Mouse (Mus musculus) cerebellum, adult 18-20 months (tissue): ENCODE measurements around the gene Bloc1s4.
A peak's percentile ranks its signal among the peaks of the same experiment; 100 is the strongest.

Experiments used
- DNase-seq, 2 experiments: peaks; one replicate each; pipeline ENCODE4 v3.0.0; 2021

The Bloc1s4 gene

GRCm38 (mm10) chr5:36738799-36739615, 9.4 kb downstream of the Bloc1s4 start:
- DNase-seq, result peak; percentile 89 to 95

GRCm38 (mm10) chr5:36737765-36738164, 10.7 kb downstream of the Bloc1s4 start:
- peak in 1 of 2 experiments; percentile 3 for DNase-seq

GRCm38 (mm10) chr5:36736009-36736408, 12.4 kb downstream of the Bloc1s4 start:
- DNase-seq, result no peak

GRCm38 (mm10) chr5:36735106-36735505, 13.3 kb downstream of the Bloc1s4 start:
- no peak for DNase-seq

- DNase-seq, result no peak
These were observed 15.0 kb downstream of the Bloc1s4 start for GRCm38 (mm10) chr5:36733405-36733804.

- peak in 1 of 2 experiments; percentile 19 for DNase-seq
These were observed 16.4 kb downstream of the Bloc1s4 start for GRCm38 (mm10) chr5:36731901-36732652.

GRCm38 (mm10) chr5:36730689-36731088, 17.8 kb downstream of the Bloc1s4 start:
- peak in 1 of 2 experiments; percentile 36 for DNase-seq

GRCm38 (mm10) chr5:36729923-36730322, 18.5 kb downstream of the Bloc1s4 start:
- DNase-seq, result no peak

- DNase-seq, result peak in 1 of 2 experiments; percentile 31
These were observed 19.4 kb downstream of the Bloc1s4 start for GRCm38 (mm10) chr5:36729086-36729473.

- peak in 1 of 2 experiments; percentile 9 for DNase-seq
These were observed 19.9 kb downstream of the Bloc1s4 start for GRCm38 (mm10) chr5:36728403-36729085.

- peak; percentile 84 to 86 for DNase-seq
These were observed 20.7 kb downstream of the Bloc1s4 start for GRCm38 (mm10) chr5:36727776-36728175.

GRCm38 (mm10) chr5:36727136-36727535, 21.3 kb downstream of the Bloc1s4 start:
- peak; percentile 56 to 64 for DNase-seq

- no peak for DNase-seq
These were observed 22.1 kb downstream of the Bloc1s4 start for GRCm38 (mm10) chr5:36726387-36726801.

- DNase-seq, result no peak
These were observed 22.6 kb downstream of the Bloc1s4 start for GRCm38 (mm10) chr5:36725861-36726260.

GRCm38 (mm10) chr5:36724274-36724673, 24.2 kb downstream of the Bloc1s4 start:
- DNase-seq, result no peak

- DNase-seq, result no peak
These were observed 25.1 kb downstream of the Bloc1s4 start for GRCm38 (mm10) chr5:36723356-36723755.

GRCm38 (mm10) chr5:36722415-36722856, 26.0 kb downstream of the Bloc1s4 start:
- DNase-seq, result no peak

- DNase-seq, result no peak
These were observed 27.6 kb downstream of the Bloc1s4 start for GRCm38 (mm10) chr5:36720710-36721375.

GRCm38 (mm10) chr5:36720219-36720618, 28.2 kb downstream of the Bloc1s4 start:
- no peak for DNase-seq

GRCm38 (mm10) chr5:36719601-36720000, 28.8 kb downstream of the Bloc1s4 start:
- no peak for DNase-seq

- peak in 1 of 2 experiments; percentile 39 for DNase-seq
These were observed 29.3 kb downstream of the Bloc1s4 start for GRCm38 (mm10) chr5:36719135-36719534.

GRCm38 (mm10) chr5:36717889-36718288, 30.6 kb downstream of the Bloc1s4 start:
- DNase-seq, result peak; percentile 66 to 72

GRCm38 (mm10) chr5:36716816-36717215, 31.6 kb downstream of the Bloc1s4 start:
- no peak for DNase-seq
